Mouse (Mus musculus): ENCODE data around the gene Cdc6.

- peak; percentile 63 to 85 (median 77) for TF ChIP-seq CTCF (IDR thresholded peaks at IDR 0.05 in 2 of 3, conservative IDR thresholded peaks at IDR 0.05 in 1 of 3; ENCODE audit: control insufficient read depth in 1 of 3, insufficient read depth in 1 of 3, low read depth in 2 of 3, low read length in 3 of 3, poor library complexity in 1 of 3, severe bottlenecking in 1 of 3)
- no peak for TF ChIP-seq MAZ (IDR thresholded peaks at IDR 0.05; ENCODE audit: low read depth, low read length)
- no peak for TF ChIP-seq GATA1 (IDR thresholded peaks at IDR 0.05; ENCODE audit: low read depth, low read length)
- no peak for TF ChIP-seq POLR2A (IDR thresholded peaks at IDR 0.05; ENCODE audit: control insufficient read depth in 1 of 2, insufficient read depth in 1 of 2, low read depth in 1 of 2, low read length in 2 of 2, poor library complexity in 1 of 2)
- TF ChIP-seq ETS1 (IDR thresholded peaks at IDR 0.05; ENCODE audit: low read depth, low read length): no peak
- TF ChIP-seq TCF12 (IDR thresholded peaks at IDR 0.05; ENCODE audit: low read depth, low read length): no peak
- TF ChIP-seq ZNF384 (IDR thresholded peaks at IDR 0.05; ENCODE audit: low read depth, low read length): peak; percentile 74
- TF ChIP-seq MAFK (IDR thresholded peaks at IDR 0.05; ENCODE audit: borderline replicate concordance, low read depth, low read length): no peak
Observed at GRCm38 (mm10) chr11:98858759-98859731, 48.6 kb upstream of the Cdc6 start.

Measured in MEL (cell line).